Mouse (Mus musculus): ENCODE data around the gene Commd9.

GRCm38 (mm10) chr2:101923181-101923580 lies 37.1 kb downstream of the Commd9 start:
- TF ChIP-seq CTCF (IDR thresholded peaks at IDR 0.05; ENCODE audit: control insufficient read depth, insufficient read depth, insufficient replicate concordance, low read depth, low read length): no peak
- no peak for TF ChIP-seq POLR2A (IDR thresholded peaks at IDR 0.05; ENCODE audit: control insufficient read depth, low read depth, low read length)
